Mouse (Mus musculus): Measurements from ENCODE around the gene Cox7a1.

DNA sequence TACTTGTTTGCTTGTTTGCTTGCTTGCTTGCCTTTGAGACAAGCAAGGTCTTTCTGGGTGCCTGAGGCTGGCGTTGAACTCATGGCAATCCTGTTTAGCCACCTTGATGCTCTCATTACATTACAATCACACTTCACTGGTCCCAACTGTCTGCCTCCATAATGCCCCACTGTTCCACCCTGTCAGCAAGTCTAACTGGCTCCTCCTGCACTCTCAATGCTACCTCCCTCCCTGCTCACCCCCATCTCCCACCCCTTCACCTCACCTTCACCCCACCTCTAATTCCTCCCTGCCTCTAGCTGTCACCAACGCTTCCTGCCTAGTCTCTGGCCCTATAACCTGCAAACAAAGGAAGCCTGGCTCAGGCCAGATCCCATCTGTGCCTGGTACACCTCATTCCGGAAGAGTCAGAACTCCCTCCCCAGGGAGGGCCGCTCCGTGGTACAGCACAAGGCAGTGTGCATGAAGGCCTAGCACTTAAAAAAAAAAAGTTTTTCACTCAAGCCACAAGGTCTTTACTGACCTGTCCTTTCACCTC is 13.7 kb downstream of the Cox7a1 start:
- no peak for TF ChIP-seq SIN3A (IDR thresholded peaks at IDR 0.05; ENCODE audit: low read length)
- TF ChIP-seq HCFC1 (IDR thresholded peaks at IDR 0.05; ENCODE audit: low read depth, low read length) = no peak
- TF ChIP-seq POLR2A (IDR thresholded peaks at IDR 0.05; ENCODE audit: low read depth, low read length) = no peak
- no peak for TF ChIP-seq KAT2A (IDR thresholded peaks at IDR 0.05; ENCODE audit: insufficient replicate concordance, low read length)
- TF ChIP-seq EP300 (IDR thresholded peaks at IDR 0.05; ENCODE audit: low read length) = no peak
- no peak for TF ChIP-seq GABPA (IDR thresholded peaks at IDR 0.05; ENCODE audit: insufficient replicate concordance, low read depth, low read length)
